Mouse (Mus musculus) frontal cortex, postnatal 25 days (tissue): Measurements from ENCODE around the gene Spred3.
A peak's percentile ranks its signal among the peaks of the same experiment; 100 is the strongest.
"Not testable (repeated sequence)": the region's sequence is repeated elsewhere in the genome, so short reads cannot be mapped to it uniquely, and the experiment has no call there.

Experiments
- DNase-seq, 2 experiments: peaks; one replicate each; pipeline ENCODE4 v3.0.0; 2022; ENCODE audit warnings: low spot score in 2 of 2

The Spred3 gene

DNA sequence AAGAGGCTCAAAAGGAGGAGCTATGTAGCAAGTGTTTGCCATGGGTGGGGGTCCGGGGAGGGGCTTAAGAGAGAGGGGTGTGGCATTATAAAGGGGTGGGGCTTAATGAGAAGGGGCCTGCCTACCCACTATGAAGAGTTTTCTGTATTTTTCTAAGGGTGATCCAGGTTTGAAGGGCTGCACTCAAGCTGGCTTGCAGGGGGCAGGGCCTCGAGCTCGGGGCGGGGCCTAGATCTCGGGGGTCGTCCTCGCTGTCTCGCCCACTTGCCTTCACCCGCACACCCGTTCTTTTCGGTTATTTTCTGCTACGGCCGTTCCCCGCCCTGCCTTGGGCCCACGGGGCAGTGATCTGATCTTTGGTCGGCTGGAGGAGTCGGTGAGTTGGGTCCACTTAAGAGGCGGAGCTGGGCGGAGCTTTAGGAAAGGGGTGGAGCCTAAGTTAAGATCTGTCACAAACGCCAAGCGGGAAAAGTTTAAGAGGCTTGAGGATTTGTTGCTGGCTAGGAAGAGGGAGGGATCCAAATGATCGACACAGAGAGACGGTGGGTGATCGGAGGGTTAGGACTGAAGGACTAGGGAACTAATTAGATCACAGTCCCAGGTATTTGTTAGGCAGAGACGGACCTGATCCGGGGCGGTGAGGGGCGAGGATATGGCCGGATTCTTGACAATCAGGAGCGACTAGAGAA lies at the start of gene Spred3, which contains the start of gene Ggn:
TSS of gene Spred3 (minus strand) at position 346 of the 689 bp plus-strand sequence.
TSS of gene Ggn (plus strand) at position 145 of the 689 bp plus-strand sequence.
- peak in 1 of 2 experiments; percentile 27 for DNase-seq

DNA sequence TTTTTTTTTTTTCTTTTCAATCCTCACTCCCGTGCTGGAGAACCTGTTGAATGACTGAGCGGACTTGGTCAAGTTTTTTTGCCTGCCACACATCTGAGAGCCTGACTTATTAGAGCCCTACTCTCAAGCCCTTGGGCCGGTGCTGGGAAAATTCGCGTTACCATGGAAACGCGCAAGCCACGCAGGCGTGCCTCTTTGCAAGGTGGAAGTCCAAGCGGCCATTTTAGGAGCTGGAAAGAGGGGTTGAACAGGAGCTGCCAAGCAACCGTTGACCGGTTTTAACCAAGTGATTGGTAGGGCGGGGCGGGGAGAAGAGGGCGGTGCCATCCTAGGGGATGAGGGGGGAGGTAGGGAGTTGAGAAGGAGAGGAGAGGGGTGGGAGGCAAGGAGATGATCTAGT lies 44.6 kb upstream of the Spred3 start:
- no peak for DNase-seq

DNA sequence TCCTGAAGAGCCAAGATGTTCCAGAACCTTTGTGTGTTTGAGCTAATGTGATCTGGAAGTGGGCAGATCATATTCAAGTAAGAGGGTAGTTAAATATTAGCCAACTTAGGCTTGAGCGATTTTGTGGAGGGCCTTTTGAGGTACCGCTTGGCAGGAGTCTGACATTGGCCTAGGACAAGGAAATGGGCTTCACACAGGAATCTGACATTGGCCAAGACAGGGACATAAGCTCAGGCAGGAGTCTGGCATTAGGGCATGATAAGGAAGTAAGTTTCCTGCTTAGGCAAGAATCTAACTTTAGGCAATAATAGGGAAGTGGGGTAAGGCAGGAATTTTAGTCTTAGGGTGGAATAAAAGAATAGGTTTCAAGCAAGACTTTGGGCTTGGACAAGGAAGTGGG lies 44.0 kb upstream of the Spred3 start:
- DNase-seq = no peak

- DNase-seq = no peak
Measured at GRCm38 (mm10) chr7:29213675-29214082, 43.5 kb upstream of the Spred3 start, which contains the start of gene Catsperg1. Gene Catsperg1 (minus strand): TSS chr7:29214035.

- not testable (repeated sequence) for DNase-seq
Measured at GRCm38 (mm10) chr7:29212775-29213560, 42.8 kb upstream of the Spred3 start.

DNA sequence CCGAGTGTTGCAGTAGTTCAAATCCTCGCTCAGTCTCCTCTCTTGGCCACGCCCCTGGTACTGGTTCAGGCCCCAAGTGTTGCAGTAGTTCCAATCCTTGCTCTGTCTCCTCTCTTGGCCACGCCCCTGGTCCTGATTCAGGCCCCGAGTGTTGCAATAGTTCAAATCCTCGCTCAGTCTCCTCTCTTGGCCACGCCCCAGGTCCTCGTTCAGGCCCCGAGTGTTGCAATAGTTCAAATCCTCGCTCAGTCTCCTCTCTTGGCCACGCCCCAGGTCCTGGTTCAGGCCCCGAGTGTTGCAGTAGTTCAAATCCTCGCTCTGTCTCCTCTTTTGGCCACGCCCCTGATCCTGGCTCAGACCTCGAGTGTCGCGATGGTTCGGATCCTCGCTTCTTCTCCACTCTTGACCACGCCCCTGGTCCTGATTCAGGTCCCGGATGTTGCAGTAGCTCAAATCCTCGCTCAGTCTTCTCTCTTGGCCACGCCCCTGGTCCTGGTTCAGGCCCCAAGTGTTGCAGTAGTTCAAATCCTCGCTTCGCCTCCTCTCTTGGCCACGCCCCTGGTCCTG lies 42.1 kb upstream of the Spred3 start:
- DNase-seq = no peak

DNA sequence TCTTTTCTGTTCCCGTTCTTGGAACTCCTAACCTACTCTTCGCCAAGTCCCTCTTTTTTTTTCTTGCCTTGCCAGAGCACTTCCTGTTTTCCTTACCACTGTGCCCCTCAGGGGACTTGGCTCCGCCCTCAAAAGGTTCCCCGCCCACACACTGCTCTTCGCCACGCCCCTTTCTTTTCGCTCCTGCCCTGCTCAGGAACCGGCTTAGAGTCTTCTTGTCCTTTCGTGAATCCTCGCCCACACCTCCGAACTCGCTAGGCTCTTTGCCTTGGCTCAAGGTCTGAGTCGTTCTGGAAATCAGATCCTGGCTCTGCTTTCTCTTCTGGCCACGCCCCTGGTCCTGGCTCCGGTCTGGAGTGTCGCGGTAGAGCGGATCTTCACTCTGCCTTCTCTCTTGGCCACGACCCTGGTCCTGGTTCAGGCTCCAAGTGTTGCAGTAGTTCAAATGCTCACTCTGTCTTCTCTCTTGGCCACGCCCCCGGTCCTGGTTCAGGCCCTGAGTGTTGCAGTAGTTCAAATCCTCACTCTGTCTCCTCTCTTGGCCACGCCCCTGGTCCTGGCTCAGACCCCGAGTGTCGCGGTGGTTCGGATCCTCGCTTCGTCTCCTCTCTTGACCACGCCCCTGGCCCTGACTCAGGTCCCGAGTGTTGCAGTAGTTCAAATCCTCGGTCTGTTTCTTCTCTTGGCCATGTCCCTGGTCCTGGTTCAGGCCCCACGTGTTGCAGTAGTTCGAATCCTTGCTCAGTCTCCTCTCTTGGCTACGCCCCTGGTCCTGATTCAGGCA lies 41.4 kb upstream of the Spred3 start:
- peak; percentile 34 to 50 for DNase-seq

- not testable (repeated sequence) for DNase-seq
Measured at GRCm38 (mm10) chr7:29211013-29211412, 40.8 kb upstream of the Spred3 start.

DNA sequence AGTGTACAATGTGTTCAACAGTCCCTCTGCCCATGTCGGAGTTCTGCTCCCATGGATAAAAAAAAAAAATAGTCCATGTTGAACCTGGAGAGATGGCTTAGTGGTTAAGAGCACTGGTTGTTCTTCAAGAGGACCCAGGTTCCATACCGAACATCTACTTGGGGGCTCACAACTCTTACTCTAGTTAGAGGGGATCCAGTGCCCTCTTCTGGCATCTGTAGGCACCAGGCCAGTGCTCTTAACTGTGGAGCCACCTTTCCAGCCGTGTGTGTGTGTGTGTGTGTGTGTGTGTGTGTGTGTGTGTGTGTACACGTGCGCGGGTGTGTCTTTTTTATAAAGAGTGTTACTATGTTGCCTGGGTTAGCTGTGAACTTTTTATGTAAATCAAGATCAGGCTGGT lies 32.4 kb upstream of the Spred3 start:
- no peak for DNase-seq

- DNase-seq = not testable (repeated sequence)
Measured at GRCm38 (mm10) chr7:29194230-29194629, 24.0 kb upstream of the Spred3 start.

- not testable (repeated sequence) for DNase-seq
Measured at GRCm38 (mm10) chr7:29181323-29181722, 11.1 kb upstream of the Spred3 start.

GRCm38 (mm10) chr7:29180854-29181236 lies 10.6 kb upstream of the Spred3 start:
- no peak for DNase-seq

GRCm38 (mm10) chr7:29180077-29180853 lies 10.1 kb upstream of the Spred3 start, which contains the start of gene Psmd8:
Gene Psmd8 (minus strand): TSS chr7:29180701.
- DNase-seq = peak; percentile 86 to 90

DNA sequence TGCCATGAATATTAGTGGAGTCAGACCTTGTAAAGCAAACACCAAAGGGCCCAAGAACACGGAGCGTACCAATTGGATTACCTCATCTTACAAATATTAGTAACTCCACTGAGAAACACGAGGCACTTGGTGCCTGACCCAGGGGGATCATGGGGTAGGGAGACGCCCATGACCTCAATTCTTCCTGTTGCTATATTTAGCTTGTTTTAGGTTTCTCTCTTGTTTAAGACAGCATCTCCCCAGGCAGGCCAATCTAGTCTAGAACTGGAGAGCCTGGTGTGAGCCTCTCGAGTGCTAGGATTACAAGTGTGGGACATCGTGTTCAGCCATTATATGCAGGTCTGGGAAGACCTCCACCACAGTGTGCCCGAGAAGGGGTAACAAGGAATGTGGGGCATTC lies 9.1 kb upstream of the Spred3 start:
- DNase-seq = no peak

DNA sequence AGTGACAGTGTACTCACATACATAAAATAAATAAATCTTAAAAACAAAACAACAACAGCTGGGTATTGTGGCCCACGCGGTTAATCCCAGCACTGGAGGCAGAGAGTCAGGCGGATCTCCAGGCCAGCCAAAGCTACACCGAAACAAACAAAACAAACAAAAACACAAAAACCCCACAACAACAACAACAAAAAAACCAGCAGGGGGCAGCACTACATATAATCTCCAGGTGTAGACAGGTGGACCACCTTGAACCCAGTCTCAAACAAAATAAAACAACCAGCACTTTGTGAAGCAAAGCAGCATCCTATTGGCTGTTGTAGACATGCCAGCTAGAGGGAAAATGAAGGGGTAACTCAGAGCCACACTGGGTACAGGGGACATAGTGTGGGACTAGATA lies 7.9 kb upstream of the Spred3 start:
- no peak for DNase-seq

GRCm38 (mm10) chr7:29172390-29173016 lies 2.3 kb upstream of the Spred3 start:
- DNase-seq = no peak

GRCm38 (mm10) chr7:29171562-29172097 lies 1.4 kb upstream of the Spred3 start:
- DNase-seq = no peak

- no peak for DNase-seq
Measured at GRCm38 (mm10) chr7:29170755-29171561, 747 bp upstream of the Spred3 start.
